Mouse (Mus musculus): Measurements from ENCODE around the gene Gm5678. TPM values are rescaled to one million over a fixed set of nuclear protein-coding genes. Genes with fewer than 3 reads are reported as not detected.
"Not testable (repeated sequence)": the region's sequence is repeated elsewhere in the genome, so short reads cannot be mapped to it uniquely, and the experiment has no call there.

The Gm5678 gene
- polyA plus RNA-seq, 1 experiment from 2014 or later = not detected

DNA sequence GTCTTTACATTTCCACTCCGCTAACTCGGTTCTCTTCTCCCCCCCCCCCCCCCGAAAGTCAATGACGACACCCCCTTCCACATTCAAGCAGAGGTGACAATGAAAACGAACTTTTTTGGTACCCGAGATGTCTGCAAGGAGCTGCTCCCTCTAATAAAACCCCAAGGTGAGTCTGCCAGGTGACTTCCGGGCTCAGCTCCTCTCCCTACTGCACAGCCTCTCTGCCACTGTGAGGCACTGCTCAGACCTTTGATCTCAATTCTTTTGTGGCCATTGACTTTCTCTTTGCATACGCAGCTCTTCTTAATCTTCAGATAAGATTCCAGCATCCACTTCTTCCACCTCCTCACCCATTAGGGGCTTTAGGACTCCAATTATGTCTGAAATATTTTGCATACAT, 19.2 kb upstream of the Gm5678 start:
- no peak for ATAC-seq (ENCODE audit: insufficient number of reproducible peaks, insufficient read depth, low FRiP score, low TSS enrichment, low read depth)
- Histone ChIP-seq H3K9ac (replicated peaks) (peak overlapping the region; percentile 79; the same call in 1 of the 2 replicates), H3K36me3 (peaks cover 35% of the 10 kb centered on the region), H3K4me2 (peak overlapping the region; percentile 88), H3K4me1 (replicated peaks) (peaks cover 21% of the 10 kb centered on the region), H3K9me3 (no peaks in the 10 kb centered on the region), H3K27me3 (no peaks in the 10 kb centered on the region), H3K4me3 (replicated peaks) (peak overlapping the region; percentile 73), H3K27ac (no peak overlapping the region)
- WGBS = 71% methylated on average over 8 of the region's 8 CpGs

DNA sequence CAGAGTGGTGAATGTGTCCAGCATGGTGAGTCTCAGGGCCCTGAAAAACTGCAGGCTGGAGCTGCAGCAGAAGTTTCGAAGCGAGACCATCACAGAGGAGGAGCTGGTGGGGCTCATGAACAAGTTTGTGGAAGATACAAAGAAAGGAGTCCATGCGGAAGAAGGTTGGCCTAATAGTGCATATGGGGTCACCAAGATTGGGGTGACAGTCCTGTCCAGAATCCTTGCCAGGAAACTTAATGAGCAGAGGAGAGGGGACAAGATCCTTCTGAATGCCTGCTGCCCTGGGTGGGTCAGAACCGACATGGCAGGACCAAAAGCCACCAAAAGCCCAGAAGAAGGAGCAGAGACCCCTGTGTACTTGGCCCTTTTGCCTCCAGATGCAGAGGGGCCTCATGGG, 18.1 kb upstream of the Gm5678 start:
- Histone ChIP-seq H3K27ac (no peak overlapping the region), H3K4me2 (no peak overlapping the region), H3K9me3 (no peaks in the 10 kb centered on the region), H3K4me1 (replicated peaks) (peaks cover 16% of the 10 kb centered on the region), H3K27me3 (no peaks in the 10 kb centered on the region), H3K9ac (replicated peaks) (no peak overlapping the region), H3K36me3 (peaks cover 35% of the 10 kb centered on the region), H3K4me3 (replicated peaks) (no peak overlapping the region)
- WGBS = 91% methylated on average over 4 of the region's 4 CpGs
- ATAC-seq (ENCODE audit: insufficient number of reproducible peaks, insufficient read depth, low FRiP score, low TSS enrichment, low read depth) = no peak

DNA sequence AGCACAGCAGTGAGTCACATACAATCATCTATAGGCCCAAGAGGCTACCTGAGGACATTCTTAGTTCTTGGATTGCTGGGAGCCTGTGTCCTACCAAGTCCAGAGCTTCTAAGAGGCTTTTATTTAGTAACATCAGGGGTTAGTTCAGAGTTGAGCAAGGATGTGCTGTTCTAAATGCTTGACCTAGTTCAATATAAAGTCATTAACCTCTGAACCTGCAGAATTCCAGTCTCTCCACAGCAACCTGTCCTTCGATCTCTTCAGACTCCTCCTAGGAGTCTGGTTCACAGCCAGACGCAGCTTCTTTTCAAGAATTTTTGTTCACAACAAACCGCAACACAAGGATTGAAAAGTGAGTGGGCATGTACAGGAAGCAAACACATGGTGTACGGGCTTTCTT, 16.9 kb upstream of the Gm5678 start:
- H3K4me1 ChIP-seq (replicated peaks) = peaks cover 12% of the 10 kb centered on the region
- H3K27ac ChIP-seq = no peak overlapping the region
- H3K4me3 ChIP-seq (replicated peaks) = no peak overlapping the region
- H3K9ac ChIP-seq (replicated peaks) = no peak overlapping the region
- no peak overlapping the region for H3K4me2 ChIP-seq
- no peaks in the 10 kb centered on the region for H3K9me3 ChIP-seq
- H3K36me3 ChIP-seq = peaks cover 35% of the 10 kb centered on the region
- no peaks in the 10 kb centered on the region for H3K27me3 ChIP-seq
- ATAC-seq (ENCODE audit: insufficient number of reproducible peaks, insufficient read depth, low FRiP score, low TSS enrichment, low read depth) = no peak
- WGBS = 92% methylated on average over 4 of the region's 4 CpGs

DNA sequence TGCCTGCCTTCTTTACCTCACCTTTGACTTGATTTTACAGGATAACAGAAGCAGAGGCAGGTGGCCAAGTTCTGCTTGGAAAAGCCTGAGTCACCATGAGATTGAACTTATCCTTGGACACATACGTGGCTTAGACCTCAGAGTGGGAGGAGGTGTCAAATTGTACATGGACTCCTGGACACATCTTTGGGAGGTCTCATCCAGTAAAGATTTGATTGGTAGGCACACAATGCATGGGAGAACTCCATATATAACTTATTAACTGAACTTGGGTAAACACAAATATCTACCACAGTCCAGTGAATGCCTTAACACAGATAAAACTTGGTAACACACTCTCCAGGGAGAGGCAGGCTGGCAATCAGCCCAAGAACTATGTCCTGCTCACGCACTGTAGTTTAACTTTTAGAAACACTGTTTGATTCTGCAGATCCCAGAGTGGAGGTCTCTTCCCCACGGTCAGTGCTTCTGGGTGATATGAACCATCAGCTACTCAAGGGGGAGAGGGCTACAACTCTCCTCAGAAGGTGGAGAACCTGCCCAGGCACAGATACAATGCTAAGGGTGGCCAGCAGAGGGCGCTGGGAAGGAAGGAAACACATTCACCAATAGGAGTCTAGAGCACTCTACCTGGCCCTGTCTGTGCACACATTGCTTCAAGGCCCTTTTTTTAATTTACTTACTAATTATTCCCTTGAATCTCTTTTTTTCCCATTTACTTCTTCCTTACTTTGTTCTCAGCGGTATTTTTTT, 12.6 kb upstream of the Gm5678 start:
- H3K4me2 ChIP-seq = no peak overlapping the region
- no peaks in the 10 kb centered on the region for H3K9me3 ChIP-seq
- no peak overlapping the region for H3K27ac ChIP-seq
- ATAC-seq (ENCODE audit: insufficient number of reproducible peaks, insufficient read depth, low FRiP score, low TSS enrichment, low read depth) = no peak
- H3K27me3 ChIP-seq = no peaks in the 10 kb centered on the region
- H3K36me3 ChIP-seq = peaks cover 22% of the 10 kb centered on the region
- no peaks in the 10 kb centered on the region for H3K4me1 ChIP-seq (replicated peaks)
- H3K4me3 ChIP-seq (replicated peaks) = no peak overlapping the region
- WGBS = 40% methylated on average over 5 of the region's 5 CpGs
- no peak overlapping the region for H3K9ac ChIP-seq (replicated peaks)

DNA sequence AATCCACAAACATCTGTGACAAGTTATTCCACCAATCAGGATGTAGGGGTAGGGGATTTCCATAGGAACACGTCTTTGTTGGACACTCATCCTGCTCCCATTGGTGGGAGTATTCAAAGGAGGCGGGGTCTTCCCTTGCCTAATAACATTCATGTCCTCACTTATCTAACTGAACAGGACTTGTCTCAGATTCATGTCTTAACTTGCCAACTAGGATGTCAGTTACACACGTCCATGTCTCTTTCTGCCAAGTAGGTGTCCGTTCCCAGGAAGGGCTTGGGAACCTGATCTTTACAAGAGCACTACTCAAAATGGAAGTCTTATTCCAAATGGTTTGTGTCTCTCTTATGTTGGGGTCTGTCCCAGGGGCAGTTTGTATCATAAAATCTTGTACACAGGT, 4.1 kb upstream of the Gm5678 start:
- ATAC-seq (ENCODE audit: insufficient number of reproducible peaks, insufficient read depth, low FRiP score, low TSS enrichment, low read depth); H3K9me3 ChIP-seq; H3K4me1 ChIP-seq (replicated peaks); H3K9ac ChIP-seq (replicated peaks); H3K36me3 ChIP-seq; H3K4me2 ChIP-seq; H3K27me3 ChIP-seq; H3K27ac ChIP-seq; H3K4me3 ChIP-seq (replicated peaks): not testable (repeated sequence)
- WGBS = 81% methylated on average over 4 of the region's 4 CpGs

DNA sequence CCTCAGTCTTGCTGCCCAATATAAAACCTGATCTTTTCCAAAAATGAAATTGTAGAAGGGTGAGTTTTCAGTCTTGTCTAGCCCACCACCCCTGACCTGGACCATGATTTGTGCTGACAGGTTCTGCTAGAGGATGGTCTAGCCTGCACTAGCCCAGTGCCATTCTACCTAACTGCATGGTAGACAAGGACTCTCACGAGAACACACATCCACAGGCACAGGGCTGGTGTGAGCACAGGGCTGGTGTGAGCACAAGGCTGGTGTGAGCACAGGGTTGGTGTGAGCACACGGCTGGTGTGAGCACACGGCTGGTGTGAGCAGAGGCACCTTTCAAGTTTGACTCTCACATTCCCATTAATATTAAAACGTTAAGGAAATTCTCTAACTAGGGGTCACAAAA, 3.2 kb upstream of the Gm5678 start:
- Histone ChIP-seq H3K4me3 (replicated peaks) (no peak overlapping the region), H3K9me3 (no peaks in the 10 kb centered on the region), H3K36me3 (no peaks in the 10 kb centered on the region), H3K27me3 (no peaks in the 10 kb centered on the region), H3K4me1 (replicated peaks) (no peaks in the 10 kb centered on the region), H3K27ac (no peak overlapping the region), H3K9ac (replicated peaks) (no peak overlapping the region), H3K4me2 (no peak overlapping the region)
- ATAC-seq (ENCODE audit: insufficient number of reproducible peaks, insufficient read depth, low FRiP score, low TSS enrichment, low read depth) = no peak
- 78% methylated on average over 4 of the region's 4 CpGs for WGBS

DNA sequence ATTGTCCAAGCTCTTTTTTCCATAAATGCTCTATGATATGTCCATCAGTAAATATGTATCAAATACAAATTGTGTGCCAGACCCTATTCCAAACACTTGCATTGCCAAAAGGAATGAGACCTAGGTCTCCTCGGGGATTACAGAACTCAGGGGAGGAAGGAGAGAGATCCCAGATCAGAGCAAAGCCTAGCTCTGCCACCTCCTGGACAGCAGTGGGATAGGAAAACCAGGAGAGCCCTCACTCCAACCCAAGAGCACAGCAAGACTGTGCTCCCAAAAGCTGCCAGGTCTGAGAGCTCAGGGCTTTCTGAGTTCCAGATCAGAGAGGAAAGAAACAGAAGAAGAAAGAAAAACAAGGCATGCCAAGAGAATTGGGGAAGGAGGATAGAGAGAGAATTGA, 1.2 kb upstream of the Gm5678 start:
- no peaks in the 10 kb centered on the region for H3K9me3 ChIP-seq
- WGBS = 11% methylated on average over 1 of the region's 1 CpGs
- H3K27ac ChIP-seq = no peak overlapping the region
- H3K9ac ChIP-seq (replicated peaks) = no peak overlapping the region
- no peak for ATAC-seq (ENCODE audit: insufficient number of reproducible peaks, insufficient read depth, low FRiP score, low TSS enrichment, low read depth)
- H3K4me3 ChIP-seq (replicated peaks) = no peak overlapping the region
- no peaks in the 10 kb centered on the region for H3K27me3 ChIP-seq
- H3K4me1 ChIP-seq (replicated peaks) = no peaks in the 10 kb centered on the region
- H3K4me2 ChIP-seq = no peak overlapping the region
- no peaks in the 10 kb centered on the region for H3K36me3 ChIP-seq

DNA sequence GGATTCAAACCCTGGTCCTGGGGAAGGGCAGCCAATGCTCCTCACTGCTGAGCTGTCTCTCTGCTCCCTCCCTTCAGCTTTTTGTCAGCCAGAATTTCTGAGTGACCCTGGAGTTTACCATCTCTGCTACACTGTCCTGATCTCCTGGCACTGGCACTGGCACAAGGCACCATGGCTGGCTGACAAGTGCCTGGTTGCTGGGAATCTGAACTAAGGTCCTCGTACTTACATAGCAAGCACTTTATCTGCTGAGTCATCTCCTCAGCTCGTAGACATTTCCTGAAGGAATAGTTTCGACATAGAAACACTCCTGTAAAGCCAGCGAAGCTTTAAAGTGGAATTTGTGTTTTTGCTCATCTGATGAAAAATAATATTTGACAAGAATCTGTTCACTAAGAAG, 16.1 kb downstream of the Gm5678 start:
- Histone ChIP-seq H3K9me3 (no peaks in the 10 kb centered on the region), H3K27me3 (no peaks in the 10 kb centered on the region), H3K27ac (no peak overlapping the region), H3K4me3 (replicated peaks) (no peak overlapping the region), H3K9ac (replicated peaks) (no peak overlapping the region), H3K4me2 (no peak overlapping the region), H3K4me1 (replicated peaks) (no peaks in the 10 kb centered on the region), H3K36me3 (no peaks in the 10 kb centered on the region)
- 72% methylated on average over 4 of the region's 4 CpGs for WGBS
- no peak for ATAC-seq (ENCODE audit: insufficient number of reproducible peaks, insufficient read depth, low FRiP score, low TSS enrichment, low read depth)

DNA sequence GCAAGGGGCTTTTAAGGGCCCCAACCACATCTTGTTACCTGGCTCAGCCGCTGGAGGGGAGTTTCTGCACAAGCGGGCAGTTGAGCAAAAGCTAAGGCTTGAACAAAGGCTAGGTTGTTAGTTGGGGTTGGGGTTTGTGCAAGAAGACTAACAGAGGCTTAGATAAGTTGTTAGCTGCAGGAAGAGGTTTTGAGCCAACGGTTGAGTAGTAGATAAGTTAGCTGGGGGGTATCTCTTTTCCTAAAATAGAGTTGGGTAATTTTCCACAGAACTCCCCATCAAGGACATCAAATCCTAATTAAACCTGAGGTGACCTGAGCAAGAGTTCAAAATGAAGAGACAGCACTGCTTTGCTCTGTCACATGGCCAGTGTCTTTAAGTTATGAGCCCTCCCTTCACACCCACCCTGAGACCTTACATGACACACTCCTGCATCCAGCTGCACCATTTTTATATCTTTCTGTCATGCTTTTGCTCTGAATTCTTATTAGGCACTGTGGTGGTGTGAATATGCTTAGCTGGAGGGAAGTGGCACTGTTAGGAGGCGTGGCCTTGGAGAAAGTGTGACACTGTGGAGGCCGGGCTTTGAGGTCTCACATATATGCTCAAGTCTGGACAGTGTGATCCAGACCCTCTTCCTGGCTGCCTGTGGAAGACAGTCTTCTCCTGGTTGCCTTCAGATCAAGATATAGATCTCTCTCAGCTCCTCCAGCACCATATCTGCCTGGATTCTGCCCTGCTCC, 20.7 kb downstream of the Gm5678 start:
- H3K4me2 ChIP-seq = no peak overlapping the region
- no peaks in the 10 kb centered on the region for H3K9me3 ChIP-seq
- no peak overlapping the region for H3K9ac ChIP-seq (replicated peaks)
- H3K4me1 ChIP-seq (replicated peaks) = peaks cover 5% of the 10 kb centered on the region; the same call in 1 of the 2 replicates
- H3K36me3 ChIP-seq = no peaks in the 10 kb centered on the region
- 81% methylated on average over 5 of the region's 5 CpGs for WGBS
- ATAC-seq (ENCODE audit: insufficient number of reproducible peaks, insufficient read depth, low FRiP score, low TSS enrichment, low read depth) = no peak
- H3K27me3 ChIP-seq = no peaks in the 10 kb centered on the region
- no peak overlapping the region for H3K4me3 ChIP-seq (replicated peaks)
- H3K27ac ChIP-seq = no peak overlapping the region

DNA sequence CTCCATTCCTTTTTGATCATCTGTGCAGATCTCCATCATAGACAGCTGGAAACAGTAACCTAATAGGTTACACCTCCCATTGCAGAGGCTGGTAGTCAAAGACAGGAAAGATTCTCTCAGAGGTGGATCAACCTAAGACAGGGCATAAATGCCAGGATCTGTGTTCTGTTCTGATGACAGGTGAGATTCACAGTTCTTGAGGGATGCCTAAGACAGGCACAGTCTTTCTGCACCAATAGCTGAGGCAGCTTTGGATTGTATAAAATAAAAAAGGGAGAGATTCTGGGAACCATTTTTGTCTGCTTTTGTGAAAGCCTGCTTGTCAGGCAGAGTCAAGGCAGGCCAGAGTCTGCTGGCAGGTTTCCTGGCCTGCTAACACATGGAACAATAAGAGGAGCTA, 40.1 kb downstream of the Gm5678 start:
- no peak for ATAC-seq (ENCODE audit: insufficient number of reproducible peaks, insufficient read depth, low FRiP score, low TSS enrichment, low read depth)
- no peak overlapping the region for H3K4me2 ChIP-seq
- no peak overlapping the region for H3K27ac ChIP-seq
- no peak overlapping the region for H3K9ac ChIP-seq (replicated peaks)
- H3K36me3 ChIP-seq = no peaks in the 10 kb centered on the region
- no peaks in the 10 kb centered on the region for H3K27me3 ChIP-seq
- no peak overlapping the region for H3K4me3 ChIP-seq (replicated peaks)
- peaks cover 25% of the 10 kb centered on the region for H3K9me3 ChIP-seq
- H3K4me1 ChIP-seq (replicated peaks) = no peaks in the 10 kb centered on the region

DNA sequence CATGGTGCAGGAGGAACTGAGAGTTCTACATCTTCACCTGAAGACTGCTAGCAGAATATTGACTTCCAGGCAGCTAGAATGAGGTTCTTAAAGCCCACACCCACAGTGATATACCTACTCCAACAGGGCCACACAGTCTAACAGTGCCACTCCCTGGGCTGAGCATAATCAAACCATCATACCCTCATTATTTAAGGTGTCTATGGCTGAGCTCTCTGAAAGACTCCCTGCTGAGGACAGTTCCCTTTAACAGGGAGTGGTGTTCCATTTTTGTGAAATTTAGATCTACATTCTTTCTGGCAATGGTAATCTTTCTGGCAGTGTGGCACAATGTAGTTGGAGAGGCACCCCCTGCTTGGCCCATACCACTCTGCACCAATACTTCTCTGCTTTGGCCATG, 41.6 kb downstream of the Gm5678 start:
- no peak overlapping the region for H3K4me2 ChIP-seq
- H3K9me3 ChIP-seq = peaks cover 20% of the 10 kb centered on the region
- no peaks in the 10 kb centered on the region for H3K4me1 ChIP-seq (replicated peaks)
- no peak overlapping the region for H3K27ac ChIP-seq
- no peak for ATAC-seq (ENCODE audit: insufficient number of reproducible peaks, insufficient read depth, low FRiP score, low TSS enrichment, low read depth)
- no peaks in the 10 kb centered on the region for H3K27me3 ChIP-seq
- no peak overlapping the region for H3K4me3 ChIP-seq (replicated peaks)
- no peaks in the 10 kb centered on the region for H3K36me3 ChIP-seq
- no peak overlapping the region for H3K9ac ChIP-seq (replicated peaks)

DNA sequence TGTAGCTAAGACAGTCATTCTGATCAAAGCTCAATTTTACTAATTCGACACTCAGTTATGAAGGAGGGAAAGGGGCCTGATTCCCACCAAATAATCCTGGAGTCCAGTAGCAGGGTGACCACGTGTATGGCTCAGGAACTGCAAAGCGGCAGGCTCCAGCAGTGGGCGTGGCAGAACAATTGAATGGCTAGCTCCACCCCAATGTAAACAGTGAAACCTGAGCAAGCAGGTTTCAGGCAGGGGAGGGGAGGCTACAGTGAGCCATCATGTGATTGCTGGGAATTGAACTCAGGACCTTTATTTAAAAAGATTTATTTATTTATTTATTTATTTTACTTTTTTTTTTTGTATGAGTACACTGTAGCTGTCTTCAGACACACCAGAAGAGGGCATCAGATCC, 42.6 kb downstream of the Gm5678 start:
- not testable (repeated sequence) for ATAC-seq (ENCODE audit: insufficient number of reproducible peaks, insufficient read depth, low FRiP score, low TSS enrichment, low read depth); H3K4me1 ChIP-seq (replicated peaks); H3K36me3 ChIP-seq; H3K4me2 ChIP-seq; H3K9ac ChIP-seq (replicated peaks); H3K27me3 ChIP-seq; H3K4me3 ChIP-seq (replicated peaks); H3K27ac ChIP-seq
- WGBS = 42% methylated on average over 4 of the region's 4 CpGs
- H3K9me3 ChIP-seq = peaks cover 20% of the 10 kb centered on the region

Measured in limb, embryonic 12.5 days (tissue).